Mouse (Mus musculus): Measurements from ENCODE around the gene Lama1. TPM values are rescaled to one million over a fixed set of nuclear protein-coding genes. Genes with fewer than 3 reads are reported as not detected.

The Lama1 gene
- polyA plus RNA-seq (2014; fragmentation: Nextera tagmentation; extraction: Ambion mirVana), result 10.5 and 15.4 TPM in 2 replicates

GRCm38 (mm10) chr17:67696694-67697386 lies at the start of gene Lama1:
TSS of gene Lama1 (plus strand) at chr17:67697259.
- Histone ChIP-seq H3K4me2 (replicated peaks) (peak within 1 kb of the TSS; percentile 97), H3K36me3 (replicated peaks; ENCODE audit: control insufficient read depth, insufficient read depth) (no peaks in the 10 kb centered on the region), H3K4me3 (replicated peaks; ENCODE audit: low read length) (peak within 1 kb of the TSS; percentile 73), H3K27ac (peak within 1 kb of the TSS; percentile 65), H3K9me3 (ENCODE audit: control insufficient read depth, low read length) (no peaks in the 10 kb centered on the region), H3K9ac (peak within 1 kb of the TSS; percentile 87), H3K27me3 (ENCODE audit: control insufficient read depth, insufficient read depth, low read length) (no peaks in the 10 kb centered on the region), H3K4me1 (replicated peaks; ENCODE audit: control insufficient read depth, insufficient read depth, low read length) (peaks cover 17% of the 10 kb centered on the region)
- WGBS, result 2% methylated on average over 31 of the region's 32 CpGs
- ATAC-seq (ENCODE audit: low FRiP score) (peak; percentile 91), DNase-seq (ENCODE audit: low spot score) (peak; percentile 71)

- ATAC-seq (ENCODE audit: low FRiP score) (no peak), DNase-seq (ENCODE audit: low spot score) (peak; percentile 84)
- Histone ChIP-seq H3K36me3 (replicated peaks; ENCODE audit: control insufficient read depth, insufficient read depth) (no peaks in the 10 kb centered on the region), H3K27ac (no peak overlapping the region), H3K4me3 (replicated peaks; ENCODE audit: low read length) (no peak overlapping the region), H3K4me1 (replicated peaks; ENCODE audit: control insufficient read depth, insufficient read depth, low read length) (no peaks in the 10 kb centered on the region), H3K4me2 (replicated peaks) (no peak overlapping the region), H3K9me3 (ENCODE audit: control insufficient read depth, low read length) (no peaks in the 10 kb centered on the region), H3K27me3 (ENCODE audit: control insufficient read depth, insufficient read depth, low read length) (no peaks in the 10 kb centered on the region), H3K9ac (no peak overlapping the region)
- 14% methylated on average over 4 of the region's 4 CpGs for WGBS
These were observed 45.6 kb upstream of the Lama1 start for GRCm38 (mm10) chr17:67651506-67651905.

GRCm38 (mm10) chr17:67664299-67664698 lies 32.8 kb upstream of the Lama1 start:
- H3K4me1 ChIP-seq (replicated peaks; ENCODE audit: control insufficient read depth, insufficient read depth, low read length), result no peaks in the 10 kb centered on the region
- no peak overlapping the region for H3K9ac ChIP-seq
- H3K36me3 ChIP-seq (replicated peaks; ENCODE audit: control insufficient read depth, insufficient read depth), result no peaks in the 10 kb centered on the region
- H3K4me2 ChIP-seq (replicated peaks), result no peak overlapping the region
- H3K27ac ChIP-seq, result no peak overlapping the region
- no peaks in the 10 kb centered on the region for H3K27me3 ChIP-seq (ENCODE audit: control insufficient read depth, insufficient read depth, low read length)
- ATAC-seq (ENCODE audit: low FRiP score), result no peak
- no peak for DNase-seq (ENCODE audit: low spot score)
- H3K9me3 ChIP-seq (ENCODE audit: control insufficient read depth, low read length), result no peaks in the 10 kb centered on the region
- H3K4me3 ChIP-seq (replicated peaks; ENCODE audit: low read length), result no peak overlapping the region
- WGBS, result 75% methylated on average over 3 of the region's 3 CpGs

GRCm38 (mm10) chr17:67666981-67667380 lies 30.1 kb upstream of the Lama1 start:
- DNase-seq (ENCODE audit: low spot score) (no peak), ATAC-seq (ENCODE audit: low FRiP score) (no peak)
- H3K4me3 ChIP-seq (replicated peaks; ENCODE audit: low read length), result no peak overlapping the region
- no peaks in the 10 kb centered on the region for H3K4me1 ChIP-seq (replicated peaks; ENCODE audit: control insufficient read depth, insufficient read depth, low read length)
- H3K36me3 ChIP-seq (replicated peaks; ENCODE audit: control insufficient read depth, insufficient read depth), result no peaks in the 10 kb centered on the region
- H3K27ac ChIP-seq, result no peak overlapping the region
- no peaks in the 10 kb centered on the region for H3K9me3 ChIP-seq (ENCODE audit: control insufficient read depth, low read length)
- no peaks in the 10 kb centered on the region for H3K27me3 ChIP-seq (ENCODE audit: control insufficient read depth, insufficient read depth, low read length)
- no peak overlapping the region for H3K4me2 ChIP-seq (replicated peaks)
- H3K9ac ChIP-seq, result no peak overlapping the region
- 72% methylated on average over 5 of the region's 5 CpGs for WGBS

GRCm38 (mm10) chr17:67667981-67668380 lies 29.1 kb upstream of the Lama1 start:
- H3K4me2 ChIP-seq (replicated peaks), result no peak overlapping the region
- no peaks in the 10 kb centered on the region for H3K4me1 ChIP-seq (replicated peaks; ENCODE audit: control insufficient read depth, insufficient read depth, low read length)
- peak; percentile 94 for DNase-seq (ENCODE audit: low spot score)
- H3K27me3 ChIP-seq (ENCODE audit: control insufficient read depth, insufficient read depth, low read length), result no peaks in the 10 kb centered on the region
- no peaks in the 10 kb centered on the region for H3K36me3 ChIP-seq (replicated peaks; ENCODE audit: control insufficient read depth, insufficient read depth)
- 17% methylated on average over 3 of the region's 3 CpGs for WGBS
- H3K9me3 ChIP-seq (ENCODE audit: control insufficient read depth, low read length), result no peaks in the 10 kb centered on the region
- no peak overlapping the region for H3K27ac ChIP-seq
- H3K4me3 ChIP-seq (replicated peaks; ENCODE audit: low read length), result no peak overlapping the region
- ATAC-seq (ENCODE audit: low FRiP score), result peak; percentile 57; the same call in 1 of the 2 replicates
- H3K9ac ChIP-seq, result no peak overlapping the region

GRCm38 (mm10) chr17:67678576-67678975 lies 18.5 kb upstream of the Lama1 start:
- H3K4me2 ChIP-seq (replicated peaks), result no peak overlapping the region
- ATAC-seq (ENCODE audit: low FRiP score), result no peak
- no peaks in the 10 kb centered on the region for H3K4me1 ChIP-seq (replicated peaks; ENCODE audit: control insufficient read depth, insufficient read depth, low read length)
- H3K36me3 ChIP-seq (replicated peaks; ENCODE audit: control insufficient read depth, insufficient read depth), result no peaks in the 10 kb centered on the region
- 94% methylated on average over 1 of the region's 1 CpGs for WGBS
- H3K4me3 ChIP-seq (replicated peaks; ENCODE audit: low read length), result no peak overlapping the region
- H3K27me3 ChIP-seq (ENCODE audit: control insufficient read depth, insufficient read depth, low read length), result no peaks in the 10 kb centered on the region
- H3K9ac ChIP-seq, result no peak overlapping the region
- no peak for DNase-seq (ENCODE audit: low spot score)
- H3K27ac ChIP-seq, result no peak overlapping the region
- no peaks in the 10 kb centered on the region for H3K9me3 ChIP-seq (ENCODE audit: control insufficient read depth, low read length)

GRCm38 (mm10) chr17:67681084-67681483 lies 16.0 kb upstream of the Lama1 start:
- 57% methylated on average over 6 of the region's 6 CpGs for WGBS
- Histone ChIP-seq H3K9ac (no peak overlapping the region), H3K4me2 (replicated peaks) (no peak overlapping the region), H3K9me3 (ENCODE audit: control insufficient read depth, low read length) (no peaks in the 10 kb centered on the region), H3K4me3 (replicated peaks; ENCODE audit: low read length) (no peak overlapping the region), H3K27me3 (ENCODE audit: control insufficient read depth, insufficient read depth, low read length) (no peaks in the 10 kb centered on the region), H3K4me1 (replicated peaks; ENCODE audit: control insufficient read depth, insufficient read depth, low read length) (no peaks in the 10 kb centered on the region), H3K27ac (no peak overlapping the region), H3K36me3 (replicated peaks; ENCODE audit: control insufficient read depth, insufficient read depth) (no peaks in the 10 kb centered on the region)
- no peak for ATAC-seq (ENCODE audit: low FRiP score)
- DNase-seq (ENCODE audit: low spot score), result no peak

- Histone ChIP-seq H3K4me1 (replicated peaks; ENCODE audit: control insufficient read depth, insufficient read depth, low read length) (no peaks in the 10 kb centered on the region), H3K4me3 (replicated peaks; ENCODE audit: low read length) (no peak overlapping the region), H3K27ac (no peak overlapping the region), H3K36me3 (replicated peaks; ENCODE audit: control insufficient read depth, insufficient read depth) (no peaks in the 10 kb centered on the region), H3K9me3 (ENCODE audit: control insufficient read depth, low read length) (no peaks in the 10 kb centered on the region), H3K4me2 (replicated peaks) (no peak overlapping the region), H3K9ac (no peak overlapping the region), H3K27me3 (ENCODE audit: control insufficient read depth, insufficient read depth, low read length) (no peaks in the 10 kb centered on the region)
- ATAC-seq (ENCODE audit: low FRiP score) (no peak), DNase-seq (ENCODE audit: low spot score) (no peak)
- 63% methylated on average over 14 of the region's 14 CpGs for WGBS
These were observed 11.9 kb upstream of the Lama1 start for GRCm38 (mm10) chr17:67685022-67685743.

GRCm38 (mm10) chr17:67687505-67687904 lies 9.6 kb upstream of the Lama1 start:
- Histone ChIP-seq H3K9me3 (ENCODE audit: control insufficient read depth, low read length) (no peaks in the 10 kb centered on the region), H3K4me3 (replicated peaks; ENCODE audit: low read length) (no peak overlapping the region), H3K4me2 (replicated peaks) (no peak overlapping the region), H3K9ac (no peak overlapping the region), H3K36me3 (replicated peaks; ENCODE audit: control insufficient read depth, insufficient read depth) (no peaks in the 10 kb centered on the region), H3K27ac (no peak overlapping the region), H3K4me1 (replicated peaks; ENCODE audit: control insufficient read depth, insufficient read depth, low read length) (no peaks in the 10 kb centered on the region), H3K27me3 (ENCODE audit: control insufficient read depth, insufficient read depth, low read length) (no peaks in the 10 kb centered on the region)
- ATAC-seq (ENCODE audit: low FRiP score) (no peak), DNase-seq (ENCODE audit: low spot score) (no peak)
- 38% methylated on average over 6 of the region's 6 CpGs for WGBS
